In genomic region chr3:104383681-104384341, GRCm38 (mm10) we compare ENCODE assay signal across 8 mouse cellular contexts.
DNase-seq lines count a peak whose midpoint lies in the region; ATAC-seq and TF ChIP-seq lines count a peak whose summit lies in the region.

No protein-coding gene starts in this region.

- no peaks in the 10 kb centered on the region for H3K9me3 ChIP-seq in lung, embryonic 16.5 days (ENCODE audit: control insufficient read depth, low read length)
- H3K9me3 ChIP-seq in forebrain, postnatal 0 days (ENCODE audit: low read length), result no peaks in the 10 kb centered on the region

- no peak for TF ChIP-seq CTCF in lung, adult 2 months (IDR thresholded peaks at IDR 0.05; ENCODE audit: insufficient read depth, low read length)
- no peak for TF ChIP-seq CTCF in forebrain, postnatal 0 days (IDR thresholded peaks at IDR 0.05; ENCODE audit: low read depth)

- H3K4me1 ChIP-seq in lung, embryonic 16.5 days (replicated peaks; ENCODE audit: control insufficient read depth, insufficient read depth, low read length), result peaks cover 10% of the 10 kb centered on the region
- H3K4me1 ChIP-seq in lung, adult 2 months (ENCODE audit: control insufficient read depth, insufficient read depth, low read length), result no peaks in the 10 kb centered on the region
- H3K4me1 ChIP-seq in forebrain, postnatal 0 days (ENCODE audit: insufficient read depth), result peaks cover 21% of the 10 kb centered on the region

- no peak for ATAC-seq in lung, embryonic 16.5 days (ENCODE audit: low read depth)
- ATAC-seq in forebrain, postnatal 0 days, result peak; percentile 86

- TF ChIP-seq POLR2A in lung, adult 2 months (IDR thresholded peaks at IDR 0.05; ENCODE audit: borderline replicate concordance, extremely low read depth, low read depth, low read length), result no peak

- no peaks in the 10 kb centered on the region for H3K27me3 ChIP-seq in lung, embryonic 16.5 days (ENCODE audit: control insufficient read depth, insufficient read depth, low read depth, low read length)
- H3K27me3 ChIP-seq in forebrain, postnatal 0 days (ENCODE audit: insufficient read depth, low read length), result no peaks in the 10 kb centered on the region

- peak overlapping the region; percentile 1; the same call in 1 of the 2 replicates for H3K4me2 ChIP-seq in lung, embryonic 16.5 days (ENCODE audit: low read depth, low read length)
- H3K4me2 ChIP-seq in forebrain, postnatal 0 days (ENCODE audit: low read depth), result peak overlapping the region; percentile 23

- H3K36me3 ChIP-seq in lung, embryonic 16.5 days (ENCODE audit: control insufficient read depth, insufficient read depth, low read length), result no peaks in the 10 kb centered on the region
- H3K36me3 ChIP-seq in forebrain, postnatal 0 days (ENCODE audit: insufficient read depth), result no peaks in the 10 kb centered on the region

- WGBS in lung, embryonic 16.5 days, result 41% methylated on average over 9 of the region's 9 CpGs
- 41% methylated on average over 9 of the region's 9 CpGs for WGBS in lung, adult 2 months
- 27% methylated on average over 9 of the region's 9 CpGs for WGBS in forebrain, postnatal 0 days
- 37% methylated on average over 9 of the region's 9 CpGs for WGBS in large intestine, adult 2 months

- no peak overlapping the region; the same call in 1 of the 2 replicates for H3K9ac ChIP-seq in lung, embryonic 16.5 days (ENCODE audit: low read length)
- H3K9ac ChIP-seq in forebrain, postnatal 0 days, result peak overlapping the region; percentile 22; the same call in 1 of the 2 replicates

- no peak overlapping the region for H3K4me3 ChIP-seq in lung, embryonic 16.5 days (ENCODE audit: low read length)
- no peak overlapping the region for H3K4me3 ChIP-seq in lung, adult 2 months (replicated peaks; ENCODE audit: extremely low read depth, low read depth, low read length)
- no peak overlapping the region for H3K4me3 ChIP-seq in forebrain, postnatal 0 days (ENCODE audit: low read depth, low read length)

- no peak overlapping the region for H3K27ac ChIP-seq in lung, embryonic 16.5 days (ENCODE audit: low read length)
- peak overlapping the region; percentile 86 for H3K27ac ChIP-seq in forebrain, postnatal 0 days (ENCODE audit: low read depth, low read length)

- DNase-seq in lung, adult 2 months, result no peak
- peak; percentile 72 for DNase-seq in forebrain, postnatal 0 days
- DNase-seq in large intestine, adult 2 months (ENCODE audit: low read depth, low spot score), result peak; percentile 31
- peak; percentile 27 for DNase-seq in right cerebral cortex, postnatal 14 days
- no peak for DNase-seq in ovary, adult 18-20 months (ENCODE audit: low spot score)
- no peak for DNase-seq in kidney, adult 8-10 months
- DNase-seq in cerebellum, postnatal 36 days, result no peak

Comparison
In these comparisons a context has a peak if more than half of its experiments do, and no peak if none do; other contexts are left out.
1. DNase-seq: peak in forebrain, postnatal 0 days (single experiment), large intestine, adult 2 months (single experiment) and right cerebral cortex, postnatal 14 days (single experiment); none in lung, adult 2 months (single experiment), ovary, adult 18-20 months (single experiment), kidney, adult 8-10 months (0 of 2) and cerebellum, postnatal 36 days (0 of 2).